In the genomic region with DNA sequence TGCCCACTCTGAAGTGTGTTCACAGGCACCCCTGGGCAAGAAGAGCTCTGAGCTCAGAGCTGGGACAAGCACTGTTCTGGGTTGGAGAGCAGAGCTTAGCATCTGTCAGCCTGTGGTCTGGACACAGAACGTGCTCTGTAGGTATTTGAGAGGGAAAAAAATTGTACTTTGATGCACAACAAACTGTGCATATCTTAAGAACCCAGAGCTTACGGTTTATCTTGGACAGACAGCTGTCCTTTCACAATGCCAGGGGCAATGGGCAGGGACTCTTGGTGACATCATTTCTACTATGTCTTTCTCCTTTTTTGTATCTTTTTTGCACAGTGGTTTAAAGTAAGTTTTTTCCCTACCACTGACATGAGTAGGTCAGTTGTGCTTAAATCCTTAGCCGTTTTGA, we compare ENCODE assay signal across 18 mouse cellular contexts.
A peak's percentile ranks its signal among the peaks of the same experiment; 100 is the strongest.
DNase-seq lines count a peak whose midpoint lies in the region; ATAC-seq lines count a peak whose summit lies in the region.
"Had no signal": no experiment of that assay in that cellular context is flagged by ENCODE, and none has a peak within 500 bp of the region (broad histone marks: within the 10 kb centered on the region; RNA-seq: fewer than 3 reads in every experiment).

No protein-coding gene starts in this region.

- H3K27me3 ChIP-seq in embryonic facial prominence, embryonic 13.5 days, result no peaks in the 10 kb centered on the region
- no peaks in the 10 kb centered on the region for H3K27me3 ChIP-seq in embryonic facial prominence, embryonic 10.5 days (replicated peaks; ENCODE audit: low read depth, poor library complexity, severe bottlenecking)
- no peaks in the 10 kb centered on the region for H3K27me3 ChIP-seq in limb, embryonic 13.5 days
- H3K27me3 ChIP-seq in liver, embryonic 15.5 days, result no peaks in the 10 kb centered on the region
- H3K27me3 ChIP-seq in kidney, embryonic 16.5 days (ENCODE audit: insufficient read depth, low read length), result no peaks in the 10 kb centered on the region
- H3K27me3 ChIP-seq: embryonic facial prominence, embryonic 15.5 days; heart, embryonic 12.5 days had no signal

- no peak overlapping the region for H3K9ac ChIP-seq in embryonic facial prominence, embryonic 13.5 days
- H3K9ac ChIP-seq in limb, embryonic 13.5 days, result no peak overlapping the region
- no peak overlapping the region for H3K9ac ChIP-seq in liver, embryonic 15.5 days
- H3K9ac ChIP-seq in kidney, embryonic 16.5 days (replicated peaks; ENCODE audit: low read length), result no peak overlapping the region
- H3K9ac ChIP-seq: embryonic facial prominence, embryonic 15.5 days; heart, embryonic 12.5 days; hindbrain, embryonic 14.5 days had no signal

- no peak overlapping the region for H3K4me3 ChIP-seq in embryonic facial prominence, embryonic 13.5 days
- no peak overlapping the region for H3K4me3 ChIP-seq in embryonic facial prominence, embryonic 10.5 days
- H3K4me3 ChIP-seq in limb, embryonic 13.5 days, result no peak overlapping the region
- no peak overlapping the region for H3K4me3 ChIP-seq in liver, embryonic 15.5 days (replicated peaks)
- no peak overlapping the region for H3K4me3 ChIP-seq in kidney, embryonic 16.5 days (ENCODE audit: low read length)
- H3K4me3 ChIP-seq: embryonic facial prominence, embryonic 15.5 days; heart, embryonic 12.5 days had no signal

- no peak for DNase-seq in embryonic facial prominence, embryonic 10.5 days (ENCODE audit: low spot score)
- peak; percentile 70 for DNase-seq in c-Kit-positive CD71-positive TER-119-negative erythroid progenitor cells, embryonic 14.5 days (ENCODE audit: low read depth)
- DNase-seq in ovary, adult 18-20 months (ENCODE audit: low spot score), result no peak
- no peak for DNase-seq in urinary bladder, postnatal 14 days (ENCODE audit: low spot score)
- DNase-seq: adrenal gland, postnatal 25 days; cerebellum, adult 9-10 months; heart, postnatal 14 days; kidney, postnatal 4 days; lung, adult 18-20 months; right cerebral cortex, postnatal 4 days had no signal

- peaks cover 52% of the 10 kb centered on the region for H3K36me3 ChIP-seq in embryonic facial prominence, embryonic 13.5 days
- H3K36me3 ChIP-seq in embryonic facial prominence, embryonic 10.5 days (replicated peaks), result peaks cover 57% of the 10 kb centered on the region
- peaks cover 48% of the 10 kb centered on the region for H3K36me3 ChIP-seq in limb, embryonic 13.5 days
- H3K36me3 ChIP-seq in liver, embryonic 15.5 days (replicated peaks), result peaks cover 28% of the 10 kb centered on the region
- peaks cover 37% of the 10 kb centered on the region for H3K36me3 ChIP-seq in kidney, embryonic 16.5 days (ENCODE audit: insufficient read depth, low read length)

- peaks cover 52% of the 10 kb centered on the region for H3K4me1 ChIP-seq in embryonic facial prominence, embryonic 13.5 days
- H3K4me1 ChIP-seq in embryonic facial prominence, embryonic 10.5 days, result peaks cover 61% of the 10 kb centered on the region
- H3K4me1 ChIP-seq in limb, embryonic 13.5 days, result peaks cover 54% of the 10 kb centered on the region
- peaks cover 77% of the 10 kb centered on the region for H3K4me1 ChIP-seq in liver, embryonic 15.5 days (replicated peaks)
- peaks cover 31% of the 10 kb centered on the region for H3K4me1 ChIP-seq in kidney, embryonic 16.5 days (ENCODE audit: insufficient read depth, low read length)

- H3K27ac ChIP-seq in embryonic facial prominence, embryonic 13.5 days, result peak overlapping the region; percentile 16; the same call in 1 of the 2 replicates
- H3K27ac ChIP-seq in embryonic facial prominence, embryonic 10.5 days (replicated peaks), result no peak overlapping the region
- peak overlapping the region; percentile 28; the same call in 1 of the 2 replicates for H3K27ac ChIP-seq in limb, embryonic 13.5 days
- peak overlapping the region; percentile 82 for H3K27ac ChIP-seq in liver, embryonic 15.5 days (replicated peaks)
- no peak overlapping the region for H3K27ac ChIP-seq in kidney, embryonic 16.5 days (ENCODE audit: low read length)
- H3K27ac ChIP-seq: embryonic facial prominence, embryonic 15.5 days; hindbrain, embryonic 14.5 days had no signal

- no peak overlapping the region for H3K4me2 ChIP-seq in embryonic facial prominence, embryonic 13.5 days
- H3K4me2 ChIP-seq in limb, embryonic 13.5 days (replicated peaks), result no peak overlapping the region
- H3K4me2 ChIP-seq in liver, embryonic 15.5 days, result peak overlapping the region; percentile 17
- H3K4me2 ChIP-seq in kidney, embryonic 16.5 days (replicated peaks; ENCODE audit: low read depth, low read length), result no peak overlapping the region
- H3K4me2 ChIP-seq: embryonic facial prominence, embryonic 15.5 days; heart, embryonic 12.5 days; hindbrain, embryonic 14.5 days had no signal

- no peak for ATAC-seq in embryonic facial prominence, embryonic 13.5 days (ENCODE audit: insufficient number of reproducible peaks, insufficient read depth, low FRiP score, low TSS enrichment, low read depth)
- no peak for ATAC-seq in limb, embryonic 13.5 days (ENCODE audit: low FRiP score, low read depth)
- ATAC-seq in liver, embryonic 15.5 days (ENCODE audit: insufficient read depth), result peak; percentile 83
- no peak for ATAC-seq in kidney, embryonic 16.5 days (ENCODE audit: low FRiP score, low TSS enrichment)
- ATAC-seq: intestine, embryonic 16.5 days had no signal

- no peaks in the 10 kb centered on the region for H3K9me3 ChIP-seq in embryonic facial prominence, embryonic 13.5 days
- H3K9me3 ChIP-seq in embryonic facial prominence, embryonic 10.5 days, result no peaks in the 10 kb centered on the region
- no peaks in the 10 kb centered on the region for H3K9me3 ChIP-seq in limb, embryonic 13.5 days
- H3K9me3 ChIP-seq in liver, embryonic 15.5 days (replicated peaks), result no peaks in the 10 kb centered on the region
- no peaks in the 10 kb centered on the region for H3K9me3 ChIP-seq in kidney, embryonic 16.5 days (ENCODE audit: low read length)
- H3K9me3 ChIP-seq: embryonic facial prominence, embryonic 15.5 days; heart, embryonic 12.5 days had no signal

- WGBS in embryonic facial prominence, embryonic 13.5 days, result 53% methylated on average over 3 of the region's 3 CpGs
- WGBS in embryonic facial prominence, embryonic 10.5 days, result 77% methylated on average over 3 of the region's 3 CpGs
- WGBS in limb, embryonic 13.5 days, result 73% methylated on average over 3 of the region's 3 CpGs
- WGBS in liver, embryonic 15.5 days (ENCODE audit: insufficient replicate concordance), result 19% methylated on average over 3 of the region's 3 CpGs
- WGBS in kidney, embryonic 16.5 days, result 91% methylated on average over 3 of the region's 3 CpGs

Comparison
In these comparisons a context has a peak if more than half of its experiments do, and no peak if none do; other contexts are left out.
1. H3K27ac ChIP-seq: peak in embryonic facial prominence, embryonic 13.5 days (single experiment), limb, embryonic 13.5 days (single experiment) and liver, embryonic 15.5 days (single experiment); none in embryonic facial prominence, embryonic 10.5 days (single experiment) and kidney, embryonic 16.5 days (single experiment).